Mouse (Mus musculus): ENCODE measurements at regions not wholly inside any gene's neighbourhood (a gene's known extent, or its start where the extent isn't known, plus 50 kb on each side); places are given as distances from the start of the nearest gene placed in this dataset.

GRCm38 (mm10) chr14:18425887-18426286 is 94.2 kb upstream of the Ube2e1 start:
- no peak for TF ChIP-seq POLR2A (IDR thresholded peaks at IDR 0.05; ENCODE audit: borderline replicate concordance, extremely low read depth, insufficient read depth, insufficient read length, poor library complexity, severe bottlenecking)
- TF ChIP-seq CTCF (IDR thresholded peaks at IDR 0.05; ENCODE audit: borderline replicate concordance, extremely low read depth, insufficient read depth, insufficient read length) = no peak
